Mouse (Mus musculus) heart, adult 9 months (tissue): ENCODE measurements around the gene Efemp1.

Source experiments
- DNase-seq, 2 experiments: peaks; one replicate each; pipeline ENCODE4 v3.0.0; 2022; ENCODE audit warnings: low spot score in 2 of 2

The Efemp1 gene

GRCm38 (mm10) chr11:28853102-28853800, at the start of gene Efemp1:
Efemp1 (plus strand) TSS chr11:28853204.
- peak; percentile 33 to 37 for DNase-seq

GRCm38 (mm10) chr11:28808685-28809084, 44.3 kb upstream of the Efemp1 start:
- peak in 1 of 2 experiments; percentile 21 for DNase-seq

GRCm38 (mm10) chr11:28811874-28812273, 41.1 kb upstream of the Efemp1 start:
- DNase-seq: no peak

- DNase-seq: no peak
Observed at GRCm38 (mm10) chr11:28812564-28812963, 40.4 kb upstream of the Efemp1 start.

- DNase-seq: no peak
Observed at GRCm38 (mm10) chr11:28817405-28817804, 35.6 kb upstream of the Efemp1 start.

GRCm38 (mm10) chr11:28826950-28827349, 26.1 kb upstream of the Efemp1 start:
- no peak for DNase-seq

- peak; percentile 32 to 48 for DNase-seq
Observed at GRCm38 (mm10) chr11:28833809-28834208, 19.2 kb upstream of the Efemp1 start.

GRCm38 (mm10) chr11:28835141-28835540, 17.9 kb upstream of the Efemp1 start:
- DNase-seq: no peak

GRCm38 (mm10) chr11:28849841-28850240, 3.2 kb upstream of the Efemp1 start:
- DNase-seq: peak; percentile 16 to 25

- DNase-seq: no peak
Observed at GRCm38 (mm10) chr11:28851645-28852044, 1.4 kb upstream of the Efemp1 start.

GRCm38 (mm10) chr11:28852361-28852919, 564 bp upstream of the Efemp1 start:
- no peak for DNase-seq

GRCm38 (mm10) chr11:28859125-28859524, 6.1 kb downstream of the Efemp1 start:
- no peak for DNase-seq

- no peak for DNase-seq
Observed at GRCm38 (mm10) chr11:28869129-28869528, 16.1 kb downstream of the Efemp1 start.

GRCm38 (mm10) chr11:28881381-28881976, 28.5 kb downstream of the Efemp1 start:
- DNase-seq: no peak

GRCm38 (mm10) chr11:28883106-28883505, 30.1 kb downstream of the Efemp1 start:
- DNase-seq: no peak

GRCm38 (mm10) chr11:28889538-28889937, 36.5 kb downstream of the Efemp1 start:
- no peak for DNase-seq

GRCm38 (mm10) chr11:28891515-28891914, 38.5 kb downstream of the Efemp1 start:
- DNase-seq: no peak

- no peak for DNase-seq
Observed at GRCm38 (mm10) chr11:28899420-28899819, 46.4 kb downstream of the Efemp1 start.

GRCm38 (mm10) chr11:28904596-28904995, 51.6 kb downstream of the Efemp1 start:
- DNase-seq: peak in 1 of 2 experiments; percentile 14

GRCm38 (mm10) chr11:28906288-28906687, 53.3 kb downstream of the Efemp1 start:
- peak; percentile 59 to 76 for DNase-seq

- DNase-seq: peak; percentile 30 to 36
Observed at GRCm38 (mm10) chr11:28908908-28909545, 56.0 kb downstream of the Efemp1 start.

- DNase-seq: no peak
Observed at GRCm38 (mm10) chr11:28912469-28913138, 59.6 kb downstream of the Efemp1 start.
